Mouse (Mus musculus): Measurements from ENCODE around the gene Mfsd2a.
A peak's percentile ranks its signal among the peaks of the same experiment; 100 is the strongest.

Mfsd2a gene

GRCm38 (mm10) chr4:122979826-122980225, 18.8 kb upstream of the Mfsd2a start:
- no peak for DNase-seq (ENCODE audit: low read depth, low spot score)

GRCm38 (mm10) chr4:122978850-122979249, 17.9 kb upstream of the Mfsd2a start:
- no peak for DNase-seq (ENCODE audit: low read depth, low spot score)

GRCm38 (mm10) chr4:122976885-122977284, 15.9 kb upstream of the Mfsd2a start:
- DNase-seq (ENCODE audit: low read depth, low spot score), result no peak

- no peak for DNase-seq (ENCODE audit: low read depth, low spot score)
Measured at GRCm38 (mm10) chr4:122974976-122975520, 14.1 kb upstream of the Mfsd2a start.

- DNase-seq (ENCODE audit: low read depth, low spot score), result no peak
Measured at GRCm38 (mm10) chr4:122972056-122972455, 11.1 kb upstream of the Mfsd2a start.

- no peak for DNase-seq (ENCODE audit: low read depth, low spot score)
Measured at GRCm38 (mm10) chr4:122971646-122972045, 10.7 kb upstream of the Mfsd2a start.

GRCm38 (mm10) chr4:122971191-122971590, 10.2 kb upstream of the Mfsd2a start:
- DNase-seq (ENCODE audit: low read depth, low spot score), result no peak

- no peak for DNase-seq (ENCODE audit: low read depth, low spot score)
Measured at GRCm38 (mm10) chr4:122968106-122968505, 7.1 kb upstream of the Mfsd2a start.

- no peak for DNase-seq (ENCODE audit: low read depth, low spot score)
Measured at GRCm38 (mm10) chr4:122962751-122963150, 1.8 kb upstream of the Mfsd2a start.

- DNase-seq (ENCODE audit: low read depth, low spot score), result no peak
Measured at GRCm38 (mm10) chr4:122961589-122961988, 601 bp upstream of the Mfsd2a start.

- no peak for DNase-seq (ENCODE audit: low read depth, low spot score)
Measured at GRCm38 (mm10) chr4:122960321-122961099, 478 bp downstream of the Mfsd2a start.

GRCm38 (mm10) chr4:122959816-122960215, 1.2 kb downstream of the Mfsd2a start:
- DNase-seq (ENCODE audit: low read depth, low spot score), result no peak

GRCm38 (mm10) chr4:122958491-122959031, 2.4 kb downstream of the Mfsd2a start:
- DNase-seq (ENCODE audit: low read depth, low spot score), result no peak

GRCm38 (mm10) chr4:122956301-122956700, 4.7 kb downstream of the Mfsd2a start:
- no peak for DNase-seq (ENCODE audit: low read depth, low spot score)

GRCm38 (mm10) chr4:122955412-122956136, 5.4 kb downstream of the Mfsd2a start:
- peak; percentile 65 for DNase-seq (ENCODE audit: low read depth, low spot score)

- DNase-seq (ENCODE audit: low read depth, low spot score), result no peak
Measured at GRCm38 (mm10) chr4:122954680-122955411, 6.1 kb downstream of the Mfsd2a start.

- no peak for DNase-seq (ENCODE audit: low read depth, low spot score)
Measured at GRCm38 (mm10) chr4:122949096-122949495, 11.9 kb downstream of the Mfsd2a start.

GRCm38 (mm10) chr4:122947223-122947622, 13.8 kb downstream of the Mfsd2a start:
- no peak for DNase-seq (ENCODE audit: low read depth, low spot score)

- DNase-seq (ENCODE audit: low read depth, low spot score), result no peak
Measured at GRCm38 (mm10) chr4:122944408-122944807, 16.6 kb downstream of the Mfsd2a start.

- DNase-seq (ENCODE audit: low read depth, low spot score), result no peak
Measured at GRCm38 (mm10) chr4:122939048-122939796, 21.8 kb downstream of the Mfsd2a start.

- DNase-seq (ENCODE audit: low read depth, low spot score), result peak; percentile 63
Measured at GRCm38 (mm10) chr4:122937489-122937888, 23.5 kb downstream of the Mfsd2a start.

All from telencephalon, adult 2 months (tissue).